Mouse (Mus musculus) Patski (cell line): ENCODE results near the gene Mylk2. TPM values are rescaled to one million over a fixed set of nuclear protein-coding genes. Genes with fewer than 3 reads are reported as not detected.

ENCODE experiments used
- ATAC-seq: fragments of 100-300 bp; one replicate; pipeline ENCODE4 v1.8.0; 2021
- CTCF ChIA-PET: fragments of 350-600 bp; sonication (Branson Sonifier 250); formaldehyde crosslinking; loops from one replicate; lab custom pipeline; 2022; ENCODE audit warnings: inconsistent platforms; lab: Charles Lee
- POLR2A ChIA-PET: fragments of 350-600 bp; sonication (Branson Sonifier 250); formaldehyde crosslinking; loops from one replicate; lab custom pipeline; 2022; ENCODE audit warnings: antibody characterized with exemption, inconsistent platforms; lab: Charles Lee
- DNase-seq: peaks from one replicate; pipeline ENCODE4 v3.0.0-alpha.2; 2011; ENCODE audit warnings: low read depth, low spot score
- H3K27me3 ChIP-seq: fragments of 371-371 bp; one replicate; pipeline ENCODE4 v1.5.1; 2021
- CTCF ChIP-seq: fragments of 100-300 bp; IDR thresholded peaks from one replicate; pipeline ENCODE4 v1.5.1; 2021
- in situ Hi-C: fragments of 300-500 bp; cut with MboI; formaldehyde crosslinking; loops from 3 replicates; pipeline ENCODE4 v1.11.1; 2018; ENCODE audit warnings: low pct_unique_long_range_greater_than_20kb, mixed read lengths
- polyA plus RNA-seq: library from polyadenylated mRNA; unstranded; gene quantifications from one replicate; pipeline ENCODE4 v1.2.3, GENCODE M21; 2021

Gene Mylk2
- polyA plus RNA-seq, 1 experiment from 2014 or later: 0.08 TPM

DNA sequence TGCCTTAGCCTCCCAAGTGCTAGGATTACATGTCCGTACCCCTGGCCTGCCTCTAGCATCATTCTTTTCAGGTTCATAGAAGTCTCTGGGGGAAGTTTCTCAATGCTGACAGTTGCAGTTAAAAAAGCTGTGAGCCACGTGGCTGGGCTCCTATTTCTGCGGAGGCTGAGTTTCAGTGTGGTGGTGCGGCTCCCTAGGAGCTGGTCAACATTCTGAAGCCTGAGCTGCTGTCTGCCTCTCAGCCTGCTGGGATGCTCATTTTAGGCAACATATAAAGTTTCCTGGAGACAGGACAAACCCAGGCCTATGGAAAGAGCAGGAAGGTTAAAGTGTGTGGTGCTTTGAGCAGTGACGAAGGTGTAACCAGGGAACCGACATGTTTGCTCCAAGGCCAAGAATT is 12.1 kb upstream of the Mylk2 start:
- DNase-seq (no peak), ATAC-seq (no peak)
- in situ Hi-C loops: no loop called here
- TF ChIP-seq CTCF: no peak
- ChIA-PET CTCF (interaction anchor here (1.4 kb wide), 1 partner anchor 19 kb away, joined by 4 read pairs; no protein-coding TSS in a partner anchor), POLR2A (no interaction called here)
- H3K27me3 ChIP-seq: no peaks in the 10 kb centered on the region

DNA sequence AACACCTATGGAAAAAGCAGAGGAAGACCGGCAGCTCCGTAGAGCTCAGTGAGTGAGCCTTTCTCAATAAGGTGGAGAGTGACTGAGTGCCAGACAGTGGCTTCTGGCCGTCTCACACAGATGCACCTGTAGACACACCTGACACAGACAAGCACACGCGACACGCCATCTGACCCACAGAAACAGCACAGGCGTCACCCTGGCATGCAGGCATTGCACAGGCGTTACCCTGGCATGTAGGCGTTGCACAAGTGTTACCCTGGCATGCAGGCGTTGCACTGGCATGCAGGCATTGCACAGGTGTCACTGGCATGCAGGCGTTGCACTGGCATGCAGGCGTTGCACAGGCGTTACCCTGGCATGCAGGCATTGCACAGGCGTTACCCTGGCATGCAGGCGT is 9.9 kb upstream of the Mylk2 start:
- POLR2A ChIA-PET: no interaction called here
- CTCF ChIA-PET: no interaction called here
- in situ Hi-C loops: loop anchor here (25.0 kb wide), 1 partner anchor 989 kb away; the partner anchor contains the start of gene Angpt4
- DNase-seq: no peak
- no peaks in the 10 kb centered on the region for H3K27me3 ChIP-seq
- no peak for TF ChIP-seq CTCF
- ATAC-seq: no peak

DNA sequence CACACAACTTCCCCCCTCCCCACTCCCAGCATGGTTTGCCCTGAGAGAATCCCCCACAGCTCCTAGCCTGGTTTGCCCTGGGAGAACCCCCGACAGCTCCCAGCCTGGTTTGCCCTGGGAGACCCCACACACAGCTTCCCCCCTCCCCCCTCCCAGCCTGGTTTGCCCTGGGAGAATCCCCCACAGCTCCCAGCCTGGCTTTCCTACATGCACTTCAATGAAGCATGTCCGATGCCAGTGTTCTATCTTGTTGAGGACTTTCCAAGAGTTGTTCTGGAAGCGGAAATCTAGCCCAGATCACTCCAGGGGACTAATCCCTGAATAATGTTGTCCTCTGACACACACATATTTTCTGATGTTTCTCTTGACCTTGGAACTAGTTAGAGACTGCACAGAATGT is 8.5 kb upstream of the Mylk2 start:
- H3K27me3 ChIP-seq: no peaks in the 10 kb centered on the region
- POLR2A ChIA-PET: no interaction called here
- TF ChIP-seq CTCF: no peak
- DNase-seq: peak; percentile 92
- CTCF ChIA-PET: interaction anchor here (1.2 to 3.2 kb wide), 2 partner anchors 14 to 17 kb away, joined by 3 to 11 read pairs; no protein-coding TSS in a partner anchor
- no peak for ATAC-seq
- in situ Hi-C loops: loop anchor here (25.0 kb wide), 1 partner anchor 990 kb away; the partner anchor contains the start of gene Angpt4

DNA sequence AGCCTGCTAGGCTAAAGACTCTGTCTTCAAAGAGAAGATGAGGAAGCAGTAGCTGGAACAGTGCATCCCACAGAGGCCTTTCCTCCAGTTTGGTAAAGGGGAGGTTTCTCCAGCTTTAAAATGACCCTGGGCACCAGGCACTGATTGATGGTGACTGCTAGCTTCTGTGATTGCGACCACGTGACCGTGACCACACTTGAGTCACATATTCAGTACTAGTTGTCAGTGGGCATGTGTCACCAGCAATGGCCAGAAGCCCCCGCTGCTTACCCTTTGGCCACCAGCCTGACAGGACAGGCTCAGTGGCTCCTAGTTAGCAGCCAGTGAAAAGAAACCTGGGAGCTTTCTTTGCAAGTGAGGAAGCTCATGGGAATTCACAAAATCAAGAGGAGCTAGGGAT is 7.6 kb upstream of the Mylk2 start:
- DNase-seq (no peak), ATAC-seq (no peak)
- ChIA-PET CTCF (interaction anchor here (1.0 to 3.2 kb wide), 4 partner anchors 15 to 264 kb away, joined by 3 to 11 read pairs (median 5); no protein-coding TSS in a partner anchor), POLR2A (interaction anchor here (0.6 to 1.1 kb wide), 2 partner anchors 220 to 236 kb away, joined by 3 to 4 read pairs; no protein-coding TSS in a partner anchor)
- TF ChIP-seq CTCF: no peak
- H3K27me3 ChIP-seq: no peaks in the 10 kb centered on the region
- in situ Hi-C loops: loop anchor here (25.0 kb wide), 1 partner anchor 991 kb away; the partner anchor contains the start of gene Angpt4

DNA sequence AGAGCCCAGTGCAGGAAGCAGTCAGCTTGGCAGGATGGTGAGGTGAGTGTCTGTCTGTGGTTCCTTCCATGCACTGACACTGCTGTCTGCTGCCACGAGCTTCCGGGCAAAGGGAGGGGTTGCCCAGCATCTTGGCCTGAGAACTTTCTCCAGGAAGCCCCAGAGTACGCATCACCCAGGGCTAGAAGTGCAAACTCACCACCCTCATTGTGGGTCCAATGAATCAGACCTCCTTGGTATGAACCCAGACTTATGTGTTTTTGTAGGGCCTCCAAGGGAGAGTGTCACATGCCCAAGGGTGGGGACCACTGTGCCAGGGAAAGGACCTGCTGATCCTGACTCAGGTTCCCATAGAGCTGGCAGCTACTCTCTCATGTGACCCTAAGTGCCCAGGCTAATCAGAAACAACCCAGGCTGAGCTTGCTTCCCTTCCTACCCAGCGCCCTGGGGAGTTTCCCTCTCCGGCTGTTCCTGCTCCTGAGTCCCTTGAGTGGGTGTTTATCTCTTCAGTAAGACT is 7.0 kb upstream of the Mylk2 start:
- DNase-seq (peak; percentile 97), ATAC-seq (peak; percentile 49)
- in situ Hi-C loops: loop anchor here (25.0 kb wide), 1 partner anchor 992 kb away; the partner anchor contains the start of gene Angpt4
- CTCF ChIA-PET: interaction anchor here (1.0 to 3.2 kb wide), 5 partner anchors 15 to 444 kb away, joined by 3 to 11 read pairs (median 4); no protein-coding TSS in a partner anchor
- H3K27me3 ChIP-seq: no peaks in the 10 kb centered on the region
- POLR2A ChIA-PET: interaction anchor here (0.6 to 1.1 kb wide), 4 partner anchors 11 to 235 kb away, joined by 3 to 4 read pairs (median 3); no protein-coding TSS in a partner anchor
- TF ChIP-seq CTCF: no peak

DNA sequence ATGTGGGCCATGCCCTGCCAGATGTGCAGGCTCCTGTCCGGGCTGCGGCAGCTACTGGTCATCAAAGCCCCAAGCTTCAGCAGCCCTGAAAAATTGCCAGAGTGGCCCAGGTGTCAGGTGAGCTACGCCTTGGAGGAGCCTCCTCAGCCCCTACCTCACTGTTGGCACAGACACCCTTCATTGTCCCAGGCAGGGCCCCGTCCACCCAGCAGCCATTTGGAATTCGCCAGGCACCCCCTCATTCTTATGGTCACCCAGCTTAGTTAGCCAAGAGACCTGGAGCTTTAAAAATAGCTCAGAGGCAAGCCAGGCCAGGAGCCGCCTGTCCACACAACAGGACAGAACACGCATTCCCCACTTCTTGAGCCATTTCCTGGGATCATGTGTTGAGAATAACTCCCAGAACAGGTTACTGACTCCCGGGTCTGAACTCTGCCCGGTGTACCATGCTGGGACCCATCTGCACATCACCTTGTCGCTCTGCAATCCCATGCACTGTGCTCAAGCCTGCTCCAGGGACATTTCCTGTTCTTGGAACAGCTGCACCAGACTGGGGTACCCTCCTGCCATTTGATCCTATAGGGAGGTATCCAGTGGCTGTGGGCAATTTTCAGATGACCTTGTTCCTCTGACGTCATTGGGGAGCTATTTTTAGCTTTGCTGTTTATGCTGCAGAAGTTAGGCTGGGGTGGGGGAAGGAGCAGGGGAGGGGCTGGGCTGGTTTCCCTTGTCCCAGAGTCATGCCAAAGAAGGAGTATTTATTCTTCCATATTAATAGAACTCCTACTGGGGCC is 5.9 kb upstream of the Mylk2 start:
- ChIA-PET CTCF (interaction anchor here (1.3 to 3.2 kb wide), 3 partner anchors 16 to 442 kb away, joined by 3 to 11 read pairs (median 6); no protein-coding TSS in a partner anchor), POLR2A (interaction anchor here (0.6 to 1.1 kb wide), 3 partner anchors 10 to 1300 kb away, joined by 3 to 4 read pairs (median 3); no protein-coding TSS in a partner anchor)
- no peak for ATAC-seq
- no peaks in the 10 kb centered on the region for H3K27me3 ChIP-seq
- in situ Hi-C loops: loop anchor here (5.0 to 25.0 kb wide), 2 partner anchors 168 to 993 kb away; partner anchors contain the start of genes Angpt4 and Id1
- no peak for DNase-seq
- no peak for TF ChIP-seq CTCF

DNA sequence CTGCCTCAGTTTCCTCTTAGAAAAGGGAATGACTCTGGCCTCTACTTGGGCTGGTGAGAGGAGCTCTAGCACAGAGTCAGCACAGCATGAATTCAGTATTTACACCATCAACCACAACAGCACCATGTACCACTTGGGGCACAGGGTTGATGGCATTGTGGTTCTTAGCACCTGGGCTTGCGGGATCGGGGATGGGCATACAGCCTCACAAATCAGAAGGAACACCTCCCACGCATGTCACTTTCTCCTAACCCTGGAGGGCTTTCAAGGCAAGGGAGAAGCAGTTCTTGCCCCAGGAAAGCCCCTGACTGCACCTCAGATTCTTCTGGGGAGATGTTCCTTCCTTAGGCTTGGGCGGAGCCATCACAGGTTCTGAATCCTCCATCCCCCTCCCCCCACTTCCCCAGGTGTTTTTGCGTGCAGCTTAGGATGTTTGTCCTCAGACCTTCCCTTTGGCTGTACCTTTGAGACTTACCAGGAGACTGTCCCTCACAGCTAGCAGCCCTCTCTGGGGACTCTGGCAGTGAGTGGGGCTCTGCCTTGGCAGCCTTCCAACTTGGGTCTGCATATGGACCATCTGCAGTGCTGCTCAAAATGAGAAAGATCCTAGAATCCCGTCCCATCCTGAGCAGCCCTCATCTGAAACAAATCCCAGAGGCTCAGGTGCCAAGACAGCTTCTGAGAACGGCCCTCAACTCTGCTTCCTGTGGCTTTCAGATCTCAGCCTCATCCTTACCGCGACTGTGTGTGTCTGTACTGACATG is 4.7 kb upstream of the Mylk2 start:
- ATAC-seq (peak; percentile 0), DNase-seq (no peak)
- ChIA-PET POLR2A (interaction anchor here (0.7 kb wide), 1 partner anchor 20 kb away, joined by 3 read pairs; no protein-coding TSS in a partner anchor), CTCF (interaction anchor here (1.7 kb wide), 1 partner anchor 43 kb away, joined by 3 read pairs; no protein-coding TSS in a partner anchor)
- in situ Hi-C loops: loop anchor here (5.0 to 25.0 kb wide), 2 partner anchors 169 to 994 kb away; partner anchors contain the start of genes Angpt4 and Id1
- H3K27me3 ChIP-seq: no peaks in the 10 kb centered on the region
- no peak for TF ChIP-seq CTCF

DNA sequence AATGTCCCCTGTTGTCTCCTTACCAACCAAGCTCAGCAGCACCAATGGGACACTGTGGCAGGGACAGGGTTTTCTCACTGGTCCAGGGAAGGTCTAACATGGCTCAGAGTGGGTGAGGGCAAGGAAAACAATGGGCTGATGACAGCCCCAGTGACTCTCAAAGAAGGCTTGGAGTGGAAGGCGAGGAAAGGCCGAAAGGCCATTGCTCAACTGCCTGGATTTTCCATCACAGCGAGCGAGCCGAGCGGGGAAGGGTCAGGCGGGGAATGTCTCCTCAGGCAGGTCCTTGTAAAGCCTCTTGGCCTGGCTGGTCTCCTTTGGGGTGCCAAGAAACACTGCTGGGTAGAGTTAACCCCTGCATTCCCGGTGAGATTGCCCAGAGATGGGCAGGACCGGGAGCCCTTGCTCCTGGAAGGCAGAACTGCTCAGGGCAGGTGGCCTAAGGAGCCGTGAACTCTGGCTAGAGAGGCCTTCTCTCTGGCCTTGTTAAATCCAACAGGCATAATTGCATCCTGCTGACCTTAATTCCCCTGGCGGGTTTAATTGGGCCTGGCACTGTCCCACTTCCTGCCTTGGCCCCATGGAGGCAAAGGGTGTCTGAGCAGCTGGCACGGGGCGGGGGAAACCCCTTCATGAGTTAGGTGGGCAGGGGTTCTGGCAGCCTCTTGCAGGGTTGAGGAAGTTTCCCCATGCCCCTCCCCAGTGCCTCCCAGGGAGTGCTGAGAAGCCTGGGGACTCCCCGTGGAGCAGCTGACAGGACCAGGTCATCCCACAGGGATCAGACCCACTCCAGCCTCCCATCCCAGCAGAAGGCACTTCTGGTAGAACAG is 3.8 kb upstream of the Mylk2 start:
- in situ Hi-C loops: loop anchor here (5.0 to 25.0 kb wide), 2 partner anchors 170 to 995 kb away; partner anchors contain the start of genes Angpt4 and Id1
- TF ChIP-seq CTCF: no peak
- POLR2A ChIA-PET: interaction anchor here (0.6 to 0.8 kb wide), 3 partner anchors 21 to 435 kb away, joined by 3 read pairs; no protein-coding TSS in a partner anchor
- H3K27me3 ChIP-seq: no peaks in the 10 kb centered on the region
- CTCF ChIA-PET: interaction anchor here (1.7 kb wide), 1 partner anchor 44 kb away, joined by 3 read pairs; no protein-coding TSS in a partner anchor
- DNase-seq (no peak), ATAC-seq (peak; percentile 25)

DNA sequence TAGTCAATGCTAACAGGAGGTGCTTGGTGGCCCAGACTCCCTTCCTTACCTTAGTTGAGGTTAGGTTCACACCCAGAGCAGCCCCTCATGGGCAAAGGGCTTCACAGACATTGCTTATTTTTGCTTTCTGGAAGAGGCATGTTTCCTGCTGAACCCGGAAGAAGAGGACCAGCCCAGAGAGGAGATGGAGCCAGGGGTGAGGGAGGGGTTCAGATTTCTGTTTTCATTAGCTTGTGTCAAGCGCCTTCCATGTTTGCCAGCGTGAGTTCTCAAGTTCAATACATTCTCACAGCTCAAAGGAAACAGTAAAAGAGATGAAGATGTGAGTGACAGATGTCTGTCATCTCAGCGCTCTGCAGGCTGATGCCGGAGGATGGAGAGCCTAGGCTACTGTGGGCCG is 1.3 kb upstream of the Mylk2 start:
- H3K27me3 ChIP-seq: no peaks in the 10 kb centered on the region
- DNase-seq: no peak
- ChIA-PET CTCF (interaction anchor here (1.1 kb wide), 1 partner anchor 24 kb away, joined by 3 read pairs; the partner anchor contains the start of gene Foxs1), POLR2A (no interaction called here)
- ATAC-seq: no peak
- TF ChIP-seq CTCF: no peak
- in situ Hi-C loops: loop anchor here (5.0 to 25.0 kb wide), 2 partner anchors 173 to 998 kb away; partner anchors contain the start of genes Angpt4 and Id1
